Mouse (Mus musculus) layer of hippocampus, postnatal 36 days (tissue): Measurements from ENCODE around the gene Sowahd. TPM values are rescaled to one million over a fixed set of nuclear protein-coding genes. Genes with fewer than 3 reads are reported as not detected.
"Not testable (repeated sequence)": the region's sequence is repeated elsewhere in the genome, so short reads cannot be mapped to it uniquely, and the experiment has no call there.

Source experiments
- DNase-seq, 2 experiments: peaks; one replicate each; pipeline ENCODE4 v3.0.0; 2022
- total RNA-seq, 2 experiments: library from RNA; stranded (reverse); gene quantifications; 2 replicates each; pipeline ENCODE4 v1.2.3; 2021

Gene Sowahd
- not detected for total RNA-seq

DNA sequence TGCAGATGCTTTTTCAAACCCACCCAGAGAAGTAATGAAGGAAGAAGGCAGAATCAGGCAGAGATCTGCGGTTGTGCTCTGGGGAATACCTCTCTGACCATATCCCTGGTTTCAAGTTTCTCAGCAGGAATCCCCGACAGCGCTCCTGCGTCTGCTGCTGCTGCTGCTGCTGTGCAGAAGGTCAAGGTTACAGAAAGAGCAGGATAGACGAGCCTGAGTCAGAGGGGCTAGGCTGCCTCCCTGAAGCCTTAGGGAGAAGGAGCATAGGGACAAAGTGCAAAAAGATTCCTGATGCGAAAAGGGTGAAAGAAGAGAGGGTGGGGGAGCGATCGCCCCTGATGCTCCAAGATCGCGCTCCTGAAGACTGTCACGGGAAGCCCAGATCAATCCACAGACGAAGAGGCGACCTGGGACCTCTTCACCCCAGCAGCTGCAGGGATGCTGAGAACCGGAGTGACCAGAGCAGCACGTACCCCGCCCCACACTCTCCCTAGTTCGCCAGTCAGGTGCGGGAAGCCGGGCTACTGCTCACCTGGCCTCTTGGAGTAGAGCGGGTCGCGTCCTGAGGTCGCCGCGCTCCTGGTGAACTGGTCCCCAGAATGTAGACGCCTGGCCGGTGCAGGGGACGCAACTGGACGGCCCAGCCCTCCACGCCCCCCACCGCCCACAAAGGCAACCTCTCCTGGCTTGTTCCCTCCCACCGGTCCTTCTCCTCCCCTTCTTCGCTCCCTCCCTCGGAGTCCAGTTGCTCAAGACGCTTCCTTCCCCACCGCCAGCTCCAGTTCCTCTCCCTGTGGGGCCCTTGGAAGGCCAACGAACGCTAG is at the start of gene Sowahd:
Gene Sowahd, plus strand, starts transcription at position 780 of the 824 bp plus-strand sequence.
- no peak for DNase-seq

DNA sequence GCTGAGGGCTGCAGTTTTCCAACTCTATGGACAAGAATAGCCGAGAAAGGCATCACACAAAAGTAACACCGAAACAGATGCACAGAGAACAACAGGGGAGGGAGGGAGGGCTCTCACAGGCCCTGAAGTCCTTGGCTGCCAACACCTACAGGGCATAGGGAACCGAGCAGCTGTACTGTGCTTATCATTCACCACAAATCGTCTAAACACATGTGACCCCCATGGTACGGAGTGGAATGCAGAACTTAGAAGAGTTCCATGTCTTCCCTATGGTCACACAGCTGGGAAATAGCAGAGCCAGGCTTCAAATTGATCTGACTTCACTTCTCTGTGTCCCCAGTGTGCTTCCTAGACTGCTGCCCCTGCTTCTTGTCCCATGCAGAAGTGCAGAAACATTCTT is 34.8 kb upstream of the Sowahd start:
- DNase-seq: no peak

GRCm38 (mm10) chrX:37018150-37018654 is 30.4 kb upstream of the Sowahd start:
- DNase-seq: no peak

- no peak for DNase-seq
Measured at GRCm38 (mm10) chrX:37019045-37019444, 29.6 kb upstream of the Sowahd start.

DNA sequence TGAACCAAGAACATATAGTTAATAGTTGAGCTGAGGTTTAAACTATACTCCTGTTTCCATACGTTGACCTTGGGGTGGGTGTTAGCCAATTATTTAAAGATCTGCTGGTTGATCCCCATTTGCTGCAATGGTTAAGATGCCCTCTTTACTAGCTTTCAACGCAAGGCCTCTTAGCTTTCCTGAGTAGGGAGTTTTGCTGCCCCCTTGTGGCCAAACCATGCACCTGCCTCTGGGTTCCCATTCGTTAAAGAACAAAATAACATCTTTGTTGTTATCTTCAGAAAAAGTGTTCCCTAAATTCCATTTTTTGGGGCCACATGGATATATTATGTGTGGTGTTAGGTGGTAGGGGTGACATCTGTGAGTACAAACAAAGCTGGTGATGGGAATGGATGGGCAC is 26.0 kb upstream of the Sowahd start:
- peak; percentile 27 to 44 for DNase-seq

DNA sequence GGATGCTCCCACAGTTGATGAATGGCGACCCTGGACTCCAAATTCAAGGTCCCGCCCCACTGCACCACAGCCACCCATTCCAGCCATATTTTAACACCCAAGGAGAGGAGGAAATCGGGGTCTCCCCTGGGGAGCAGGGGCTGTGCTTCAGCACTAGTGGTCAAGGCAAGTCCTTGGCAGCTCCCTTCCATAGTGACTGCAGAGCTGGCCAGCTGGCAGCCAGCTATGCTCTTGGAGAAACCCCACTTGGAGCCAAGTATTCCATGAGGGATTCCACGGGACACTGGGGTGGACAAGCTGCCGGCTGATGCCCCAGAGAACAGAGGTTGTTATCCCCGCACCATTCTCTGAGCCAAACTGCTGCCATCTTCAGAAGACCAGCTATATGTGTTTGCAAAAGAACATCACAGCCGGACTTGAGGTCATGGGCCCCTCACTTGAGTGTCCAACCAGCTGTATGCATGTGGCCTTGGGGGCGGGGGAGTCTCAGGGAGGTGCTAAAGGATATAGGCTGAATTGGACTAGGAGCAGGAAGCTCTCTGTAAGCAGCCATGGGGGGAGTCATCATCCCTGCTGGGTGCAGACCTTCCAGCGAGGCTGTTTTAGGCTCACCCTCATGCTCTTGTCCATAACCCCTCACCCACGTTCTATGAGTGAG is 24.9 kb upstream of the Sowahd start:
- DNase-seq: no peak

DNA sequence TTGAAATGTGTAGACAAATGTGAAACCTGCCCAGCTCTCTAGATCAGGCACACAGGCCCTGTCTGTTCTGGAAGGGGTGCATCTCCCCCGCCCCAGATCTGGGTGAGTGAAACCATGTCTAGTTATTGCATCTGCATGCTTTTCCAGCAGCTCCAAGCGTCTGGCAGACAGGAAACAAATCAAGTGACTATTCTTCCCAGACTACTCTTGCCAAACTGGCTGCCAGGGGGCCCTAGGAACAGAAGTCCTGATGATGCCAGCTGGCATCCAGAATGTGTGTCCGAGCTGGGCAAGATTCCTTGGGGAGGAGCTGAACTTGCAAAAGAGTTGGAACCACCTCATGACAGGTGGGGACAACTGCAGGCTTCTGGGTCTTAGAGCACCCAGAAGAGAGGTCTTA is 20.3 kb upstream of the Sowahd start:
- peak; percentile 17 to 18 for DNase-seq

DNA sequence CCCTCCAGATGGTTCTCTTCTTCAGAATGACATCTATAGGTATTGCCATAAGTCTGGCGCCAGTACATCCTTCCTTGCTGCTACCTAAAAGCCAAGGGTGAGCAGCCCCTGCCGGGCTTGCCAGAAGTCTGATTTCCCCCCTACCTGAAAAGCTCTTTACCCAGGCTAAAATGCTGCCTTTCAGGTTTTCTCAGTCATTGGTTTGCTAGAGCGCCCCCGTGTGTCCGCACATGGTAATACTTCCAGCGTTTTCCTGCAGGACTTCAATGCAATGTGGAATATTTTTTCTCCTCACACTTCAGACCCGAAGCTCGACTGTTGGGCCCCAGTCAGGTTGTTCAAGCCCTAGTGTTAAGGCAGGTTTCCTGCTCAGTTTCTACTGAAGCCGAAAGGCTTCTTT is 5.9 kb upstream of the Sowahd start:
- DNase-seq: peak; percentile 36 to 48

- DNase-seq: no peak
Measured at GRCm38 (mm10) chrX:37048890-37049823, 512 bp downstream of the Sowahd start.

- DNase-seq: no peak
Measured at GRCm38 (mm10) chrX:37063902-37064301, 15.3 kb downstream of the Sowahd start.

DNA sequence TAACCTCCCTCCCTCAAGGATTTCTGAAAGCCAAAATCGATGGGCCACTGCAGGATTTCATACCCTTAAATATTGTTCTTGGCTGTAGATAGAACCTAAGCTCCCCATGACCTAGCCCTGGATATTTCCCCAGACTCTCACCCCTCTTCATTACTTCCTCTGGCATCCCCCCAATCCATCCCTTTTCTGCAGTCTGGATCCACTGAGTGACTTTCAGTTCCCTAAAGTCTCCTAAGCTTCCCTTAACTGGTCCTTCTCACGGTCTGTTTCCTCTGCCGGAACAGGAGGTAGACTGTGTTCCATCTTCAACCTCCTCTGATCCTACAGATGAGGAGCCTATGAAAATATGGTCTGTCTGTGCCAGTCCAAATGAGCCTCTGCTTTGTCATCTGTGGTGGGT is 18.7 kb downstream of the Sowahd start:
- no peak for DNase-seq

GRCm38 (mm10) chrX:37068766-37069165 is 20.1 kb downstream of the Sowahd start:
- DNase-seq: no peak

DNA sequence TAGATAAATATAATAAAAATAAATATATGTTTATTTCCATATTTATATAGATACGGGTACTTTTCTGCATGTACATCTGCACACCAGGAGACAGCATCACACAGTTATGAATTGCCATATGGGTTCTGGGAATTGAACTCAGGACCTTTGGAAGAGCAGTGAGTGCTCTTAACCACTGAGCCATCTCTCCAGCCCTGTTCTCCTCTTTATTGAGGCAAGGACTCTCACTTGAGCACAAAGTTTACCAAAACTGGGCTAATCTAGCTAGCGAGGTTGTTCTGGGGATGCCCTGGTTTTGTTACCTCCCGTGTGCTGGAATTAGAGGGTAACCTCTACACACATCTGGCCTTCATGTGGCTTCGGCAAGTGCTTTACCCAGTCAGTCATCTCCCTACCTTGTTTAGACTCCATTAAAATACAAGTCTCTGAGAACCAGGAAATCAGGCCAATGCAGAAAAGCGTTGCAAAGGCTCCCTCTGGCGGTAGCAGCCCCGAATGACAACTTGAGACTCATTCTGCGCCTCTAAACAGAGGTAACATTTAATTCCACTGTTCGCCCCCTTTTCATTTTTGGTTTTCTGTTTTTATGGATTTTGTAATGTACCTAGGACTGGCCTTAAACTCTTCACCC is 25.7 kb downstream of the Sowahd start:
- peak; percentile 34 to 37 for DNase-seq

- no peak for DNase-seq
Measured at GRCm38 (mm10) chrX:37076651-37077050, 28.0 kb downstream of the Sowahd start.

DNA sequence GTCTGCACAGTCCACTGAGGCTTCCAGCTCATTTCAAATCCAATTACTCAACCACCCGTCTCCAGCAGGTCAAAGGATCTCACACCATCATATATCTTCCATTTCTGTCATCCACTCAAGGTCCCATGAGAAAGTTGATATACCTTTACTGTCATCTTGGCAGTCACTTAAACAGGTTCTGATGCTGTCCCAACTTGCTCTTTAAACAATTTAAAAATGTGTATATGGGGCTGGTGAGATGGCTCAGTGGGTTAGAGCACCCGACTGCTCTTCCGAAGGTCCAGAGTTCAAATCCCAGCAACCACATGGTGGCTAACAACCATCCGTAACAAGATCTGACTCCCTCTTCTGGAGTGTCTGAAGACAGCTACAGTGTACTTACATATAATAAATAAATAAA is 31.7 kb downstream of the Sowahd start:
- not testable (repeated sequence) for DNase-seq

- DNase-seq: no peak
Measured at GRCm38 (mm10) chrX:37081194-37081593, 32.5 kb downstream of the Sowahd start.

GRCm38 (mm10) chrX:37084318-37084926 is 35.8 kb downstream of the Sowahd start:
- peak in 1 of 2 experiments; percentile 6 for DNase-seq

GRCm38 (mm10) chrX:37084927-37085660 is 36.4 kb downstream of the Sowahd start, which contains the start of gene Rpl39:
Rpl39 (minus strand) TSS chrX:37085402.
- DNase-seq: peak; percentile 78 to 82

DNA sequence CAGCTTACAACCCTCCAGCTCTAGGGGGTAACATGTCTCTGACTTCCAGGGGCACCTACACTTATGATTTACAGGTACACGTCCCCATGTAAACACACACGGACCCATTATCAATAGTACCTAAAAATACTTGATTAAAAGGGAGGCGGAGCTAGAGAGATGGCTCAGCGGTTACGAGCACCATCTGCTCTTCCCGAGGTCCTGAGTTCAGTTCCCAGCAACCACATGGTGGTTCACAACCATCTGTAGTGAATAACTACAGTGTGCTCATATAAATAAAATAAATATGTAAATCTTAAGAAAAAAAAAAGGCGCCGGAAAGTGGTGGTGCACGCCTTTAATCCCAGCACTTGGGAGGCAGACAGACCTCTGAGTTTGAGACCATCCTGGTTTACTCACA is 37.0 kb downstream of the Sowahd start:
- no peak for DNase-seq

DNA sequence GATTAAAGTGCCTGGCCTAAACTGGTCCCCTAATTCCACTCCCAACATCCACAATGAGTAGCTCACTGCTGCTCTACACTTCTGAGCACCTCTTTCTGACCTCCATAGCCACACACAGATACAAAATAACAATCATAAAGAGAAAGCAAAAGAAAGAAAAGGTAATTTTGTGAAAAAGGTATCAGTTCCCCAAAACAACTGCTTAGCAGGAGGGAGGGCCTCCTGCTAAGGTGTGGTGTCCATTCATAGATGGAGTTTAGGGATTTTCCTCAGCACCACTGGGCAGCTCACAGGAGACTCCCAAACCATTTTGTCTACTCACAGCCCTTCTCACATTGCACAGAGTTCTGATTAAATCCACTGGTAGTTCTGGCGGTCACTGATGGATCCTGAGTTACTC is 40.1 kb downstream of the Sowahd start:
- DNase-seq: no peak

- DNase-seq: no peak
Measured at GRCm38 (mm10) chrX:37091457-37091856, 42.8 kb downstream of the Sowahd start.
